Mouse (Mus musculus): Measurements from ENCODE around the gene OR5BS1P. TPM values are rescaled to one million over a fixed set of nuclear protein-coding genes. Genes with fewer than 3 reads are reported as not detected.

The OR5BS1P gene
- polyA plus RNA-seq, 1 experiment from 2014 or later, result not detected

GRCm38 (mm10) chr15:98479568-98480102, 9.9 kb downstream of the OR5BS1P start:
- Histone ChIP-seq H3K36me3 (no peaks in the 10 kb centered on the region), H3K9me3 (no peaks in the 10 kb centered on the region), H3K27ac (no peak overlapping the region), H3K9ac (no peak overlapping the region), H3K4me3 (no peak overlapping the region), H3K4me2 (replicated peaks) (no peak overlapping the region), H3K27me3 (no peaks in the 10 kb centered on the region), H3K4me1 (no peaks in the 10 kb centered on the region)
- WGBS, result 76% methylated on average over 7 of the region's 7 CpGs
- no peak for ATAC-seq (ENCODE audit: insufficient number of reproducible peaks, insufficient read depth, low FRiP score, low TSS enrichment)

GRCm38 (mm10) chr15:98482701-98483100, 13.0 kb downstream of the OR5BS1P start, which contains the start of gene Lalba:
Gene Lalba, minus strand, starts transcription at chr15:98482721.
- Histone ChIP-seq H3K4me1 (no peaks in the 10 kb centered on the region), H3K4me3 (no peak within 1 kb of the TSS), H3K9me3 (no peaks in the 10 kb centered on the region), H3K4me2 (replicated peaks) (no peak within 1 kb of the TSS), H3K27me3 (no peaks in the 10 kb centered on the region), H3K9ac (no peak within 1 kb of the TSS), H3K27ac (no peak within 1 kb of the TSS), H3K36me3 (no peaks in the 10 kb centered on the region)
- 63% methylated on average over 3 of the region's 3 CpGs for WGBS
- no peak for ATAC-seq (ENCODE audit: insufficient number of reproducible peaks, insufficient read depth, low FRiP score, low TSS enrichment)

GRCm38 (mm10) chr15:98483907-98484886, 14.5 kb downstream of the OR5BS1P start:
- Histone ChIP-seq H3K4me3 (no peak overlapping the region), H3K27ac (no peak overlapping the region), H3K4me2 (replicated peaks) (no peak overlapping the region), H3K27me3 (no peaks in the 10 kb centered on the region), H3K9ac (no peak overlapping the region), H3K4me1 (no peaks in the 10 kb centered on the region), H3K36me3 (no peaks in the 10 kb centered on the region), H3K9me3 (no peaks in the 10 kb centered on the region; the same call in 1 of the 2 replicates)
- 63% methylated on average over 18 of the region's 18 CpGs for WGBS
- no peak for ATAC-seq (ENCODE audit: insufficient number of reproducible peaks, insufficient read depth, low FRiP score, low TSS enrichment)

GRCm38 (mm10) chr15:98486433-98487021, 16.8 kb downstream of the OR5BS1P start:
- no peak overlapping the region for H3K9ac ChIP-seq
- no peak overlapping the region for H3K4me3 ChIP-seq
- no peak overlapping the region for H3K27ac ChIP-seq
- H3K36me3 ChIP-seq, result no peaks in the 10 kb centered on the region
- ATAC-seq (ENCODE audit: insufficient number of reproducible peaks, insufficient read depth, low FRiP score, low TSS enrichment), result no peak
- no peak overlapping the region for H3K4me2 ChIP-seq (replicated peaks)
- 95% methylated on average over 8 of the region's 8 CpGs for WGBS
- H3K9me3 ChIP-seq, result no peaks in the 10 kb centered on the region; the same call in 1 of the 2 replicates
- H3K4me1 ChIP-seq, result no peaks in the 10 kb centered on the region
- H3K27me3 ChIP-seq, result no peaks in the 10 kb centered on the region

DNA sequence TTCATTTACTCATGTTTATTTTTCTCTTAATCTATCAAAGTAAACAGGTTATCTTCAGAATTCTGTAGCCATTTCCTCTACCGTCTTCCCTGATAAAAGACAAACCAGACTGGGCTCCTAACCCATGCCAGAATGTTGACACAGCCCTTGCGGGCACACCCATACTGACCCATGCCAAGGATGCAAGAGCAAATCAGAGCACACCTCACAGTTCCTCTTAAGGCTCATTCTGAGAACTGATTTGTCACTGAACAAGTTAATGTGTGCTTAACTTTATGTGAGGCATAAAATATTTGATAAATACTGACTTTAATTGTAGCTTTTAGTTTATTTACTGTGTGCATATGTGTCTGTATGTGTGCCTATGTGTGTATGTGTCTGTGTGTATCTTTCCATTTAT, 21.6 kb downstream of the OR5BS1P start:
- no peak for ATAC-seq (ENCODE audit: insufficient number of reproducible peaks, insufficient read depth, low FRiP score, low TSS enrichment)
- H3K4me2 ChIP-seq (replicated peaks), result no peak overlapping the region
- H3K36me3 ChIP-seq, result no peaks in the 10 kb centered on the region
- no peaks in the 10 kb centered on the region for H3K27me3 ChIP-seq
- no peak overlapping the region for H3K9ac ChIP-seq
- H3K27ac ChIP-seq, result no peak overlapping the region
- H3K9me3 ChIP-seq, result no peaks in the 10 kb centered on the region; the same call in 1 of the 2 replicates
- no peak overlapping the region for H3K4me3 ChIP-seq
- no peaks in the 10 kb centered on the region for H3K4me1 ChIP-seq
- WGBS, result 81% methylated on average over 2 of the region's 2 CpGs

DNA sequence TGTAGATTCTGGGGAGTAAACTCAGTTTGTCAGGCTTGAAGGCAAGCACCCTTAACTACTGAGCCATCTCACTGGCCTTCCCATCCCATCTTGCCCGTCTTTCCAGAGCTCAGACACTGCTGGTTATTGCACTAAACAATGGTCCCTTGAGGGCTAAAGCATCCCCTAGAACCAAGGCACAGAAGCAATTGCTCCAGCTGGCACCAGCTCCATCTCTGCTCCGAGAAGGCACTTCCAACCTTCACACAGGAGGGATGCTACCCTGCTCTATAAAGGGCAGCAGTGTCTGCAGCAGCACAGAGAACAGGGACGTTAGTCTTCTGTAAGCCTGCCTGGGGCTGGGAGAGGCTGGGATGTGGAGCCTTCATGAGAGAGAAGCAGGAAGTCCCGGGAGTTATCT, 22.4 kb downstream of the OR5BS1P start, which contains the start of gene Olfr279:
Gene Olfr279, plus strand, starts transcription at position 301 of the 400 bp plus-strand sequence.
- no peak within 1 kb of the TSS for H3K27ac ChIP-seq

GRCm38 (mm10) chr15:98497631-98498030, 27.9 kb downstream of the OR5BS1P start:
- no peak overlapping the region for H3K4me2 ChIP-seq (replicated peaks)
- no peaks in the 10 kb centered on the region for H3K4me1 ChIP-seq
- 90% methylated on average over 17 of the region's 17 CpGs for WGBS
- H3K27ac ChIP-seq, result no peak overlapping the region
- no peaks in the 10 kb centered on the region for H3K27me3 ChIP-seq
- H3K4me3 ChIP-seq, result no peak overlapping the region
- H3K9me3 ChIP-seq, result no peaks in the 10 kb centered on the region
- no peaks in the 10 kb centered on the region for H3K36me3 ChIP-seq
- H3K9ac ChIP-seq, result no peak overlapping the region
- no peak for ATAC-seq (ENCODE audit: insufficient number of reproducible peaks, insufficient read depth, low FRiP score, low TSS enrichment)

More for the DNA sequence above, 22.4 kb downstream of the OR5BS1P start, which contains the start of gene Olfr279:
- Histone ChIP-seq H3K4me1 (no peaks in the 10 kb centered on the region), H3K4me2 (replicated peaks) (no peak within 1 kb of the TSS), H3K9me3 (no peaks in the 10 kb centered on the region; the same call in 1 of the 2 replicates), H3K4me3 (no peak within 1 kb of the TSS), H3K9ac (no peak within 1 kb of the TSS), H3K36me3 (no peaks in the 10 kb centered on the region), H3K27me3 (no peaks in the 10 kb centered on the region)
- no peak for ATAC-seq (ENCODE audit: insufficient number of reproducible peaks, insufficient read depth, low FRiP score, low TSS enrichment)
- WGBS, result 36% methylated on average over 4 of the region's 4 CpGs

DNA sequence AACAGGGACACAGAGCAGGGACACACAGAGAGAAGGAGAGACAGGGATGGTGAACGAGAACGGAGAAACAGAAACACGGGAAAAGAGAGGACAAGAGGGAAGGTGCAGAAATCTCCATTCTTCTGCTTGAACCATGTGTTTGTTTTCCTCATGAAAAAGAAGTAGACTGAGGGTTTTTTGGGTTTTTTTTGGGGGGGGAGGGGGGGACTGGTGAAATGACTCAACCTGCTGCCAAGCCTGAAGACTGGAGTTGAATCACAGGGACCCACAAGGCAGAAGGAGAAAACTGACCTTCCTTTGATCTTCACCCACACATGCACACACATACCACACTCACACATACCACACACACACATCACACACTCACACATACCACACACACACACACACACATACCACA, 33.6 kb downstream of the OR5BS1P start:
- Histone ChIP-seq H3K9me3 (no peaks in the 10 kb centered on the region), H3K4me2 (replicated peaks) (no peak overlapping the region), H3K27ac (no peak overlapping the region), H3K36me3 (no peaks in the 10 kb centered on the region), H3K27me3 (0 out of 2 replicates have a peak, but pooled peaks cover 3% of the 10 kb centered on the region), H3K4me1 (0 out of 2 replicates have a peak, but pooled peaks cover 3% of the 10 kb centered on the region), H3K9ac (no peak overlapping the region), H3K4me3 (no peak overlapping the region)
- 85% methylated on average over 3 of the region's 3 CpGs for WGBS
- ATAC-seq (ENCODE audit: insufficient number of reproducible peaks, insufficient read depth, low FRiP score, low TSS enrichment), result no peak

DNA sequence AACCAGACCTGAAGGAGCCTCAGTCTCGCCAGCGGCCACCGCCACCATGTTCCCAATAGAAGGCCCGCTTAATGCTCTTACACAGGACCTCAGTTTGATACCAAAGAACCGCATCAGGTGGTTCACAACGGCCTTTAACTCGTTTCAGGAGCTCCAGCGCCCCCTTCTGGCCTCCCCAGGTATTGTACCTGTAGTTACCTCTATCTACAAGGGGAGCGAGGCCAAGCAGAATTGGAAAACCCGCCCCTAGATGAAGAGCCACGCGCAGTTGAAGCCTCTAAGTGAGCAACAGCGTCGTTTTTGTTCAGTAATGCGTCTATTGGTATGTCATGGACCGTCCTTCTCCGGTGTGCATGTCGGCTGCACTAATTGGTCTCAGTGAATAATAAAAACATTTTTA, 34.8 kb downstream of the OR5BS1P start:
- WGBS, result 11% methylated on average over 18 of the region's 18 CpGs
- Histone ChIP-seq H3K27me3 (0 out of 2 replicates have a peak, but pooled peaks cover 3% of the 10 kb centered on the region), H3K4me1 (0 out of 2 replicates have a peak, but pooled peaks cover 3% of the 10 kb centered on the region), H3K4me2 (replicated peaks) (no peak overlapping the region), H3K9me3 (no peaks in the 10 kb centered on the region), H3K36me3 (no peaks in the 10 kb centered on the region), H3K4me3 (no peak overlapping the region), H3K27ac (no peak overlapping the region), H3K9ac (no peak overlapping the region)
- no peak for ATAC-seq (ENCODE audit: insufficient number of reproducible peaks, insufficient read depth, low FRiP score, low TSS enrichment)

DNA sequence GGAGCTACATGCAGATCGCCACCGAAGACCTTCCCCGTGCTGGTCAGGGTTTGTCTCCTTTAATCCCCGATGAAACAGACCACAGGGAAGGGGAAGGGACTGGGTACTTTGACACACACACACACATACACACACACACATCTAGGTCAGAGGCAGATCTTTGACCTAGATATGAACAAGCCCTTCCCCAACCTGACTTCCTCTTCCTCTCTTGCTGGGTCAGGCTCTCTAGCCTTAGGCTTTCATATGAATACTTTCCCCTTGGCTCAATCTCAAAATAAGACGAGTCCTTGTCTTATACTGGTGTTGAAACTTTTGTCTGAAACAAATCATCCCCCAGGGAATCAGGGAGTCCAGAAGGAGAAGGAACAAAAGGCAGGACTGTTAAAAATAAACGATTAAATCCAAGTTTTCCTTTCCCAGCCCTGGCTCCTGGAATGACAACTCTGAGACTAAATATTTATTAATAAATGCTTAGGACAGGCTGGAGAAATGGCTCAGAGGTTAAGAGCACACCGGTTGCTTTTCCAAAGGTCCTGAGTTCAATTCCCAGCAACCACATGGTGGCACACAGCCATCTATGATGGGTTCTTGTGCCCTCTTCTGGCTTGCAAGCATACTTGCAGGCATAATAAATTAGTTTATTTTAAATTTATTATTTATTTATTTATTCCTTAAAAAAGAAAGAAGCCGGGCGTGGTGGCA, 36.7 kb downstream of the OR5BS1P start:
- H3K36me3 ChIP-seq, result no peaks in the 10 kb centered on the region
- peaks cover 10% of the 10 kb centered on the region; the same call in 1 of the 2 replicates for H3K4me1 ChIP-seq
- no peak overlapping the region for H3K4me3 ChIP-seq
- H3K27me3 ChIP-seq, result 0 out of 2 replicates have a peak, but pooled peaks cover 3% of the 10 kb centered on the region
- H3K27ac ChIP-seq, result no peak overlapping the region
- no peaks in the 10 kb centered on the region for H3K9me3 ChIP-seq
- ATAC-seq (ENCODE audit: insufficient number of reproducible peaks, insufficient read depth, low FRiP score, low TSS enrichment), result no peak
- H3K9ac ChIP-seq, result no peak overlapping the region
- no peak overlapping the region for H3K4me2 ChIP-seq (replicated peaks)
- WGBS, result 78% methylated on average over 9 of the region's 9 CpGs

DNA sequence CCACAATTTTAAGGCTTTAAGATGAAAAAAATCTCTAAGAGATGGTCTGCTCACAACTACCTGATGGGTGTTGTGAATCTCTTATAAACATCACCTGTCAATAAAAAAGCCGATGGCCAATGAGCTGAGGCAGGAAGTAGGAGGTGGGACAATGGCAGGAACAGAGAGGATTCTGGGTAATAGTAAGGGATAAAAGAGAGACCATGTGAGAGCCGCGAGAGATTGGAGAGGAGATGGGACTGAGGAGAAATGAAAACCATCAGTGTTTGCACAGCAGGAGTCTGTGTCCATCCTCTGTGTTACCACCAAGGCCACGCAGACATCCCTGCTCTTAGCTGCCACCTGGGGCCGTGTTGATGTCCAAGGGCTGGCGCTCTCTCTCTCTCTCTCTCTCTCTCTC, 37.6 kb downstream of the OR5BS1P start:
- 90% methylated on average over 6 of the region's 6 CpGs for WGBS
- no peak for ATAC-seq (ENCODE audit: insufficient number of reproducible peaks, insufficient read depth, low FRiP score, low TSS enrichment)
- no peak overlapping the region for H3K9ac ChIP-seq
- H3K36me3 ChIP-seq, result no peaks in the 10 kb centered on the region
- H3K4me3 ChIP-seq, result no peak overlapping the region
- no peak overlapping the region for H3K4me2 ChIP-seq (replicated peaks)
- H3K27ac ChIP-seq, result no peak overlapping the region
- H3K27me3 ChIP-seq, result 0 out of 2 replicates have a peak, but pooled peaks cover 3% of the 10 kb centered on the region
- peaks cover 10% of the 10 kb centered on the region; the same call in 1 of the 2 replicates for H3K4me1 ChIP-seq
- no peaks in the 10 kb centered on the region for H3K9me3 ChIP-seq

All from embryonic facial prominence, embryonic 12.5 days (tissue).